Mouse (Mus musculus): ENCODE data around the gene Stat4.

GRCm38 (mm10) chr1:51938357-51938756 is 48.6 kb upstream of the Stat4 start:
- TF ChIP-seq CTCF (IDR thresholded peaks at IDR 0.05; ENCODE audit: extremely low read depth, insufficient read depth, low read length), result no peak
- TF ChIP-seq POLR2A (IDR thresholded peaks at IDR 0.05; ENCODE audit: extremely low read depth, insufficient read depth, low read length), result no peak
